Mouse (Mus musculus): ENCODE results near the gene Mms22l.
"Not testable (repeated sequence)": the region's sequence is repeated elsewhere in the genome, so short reads cannot be mapped to it uniquely, and the experiment has no call there.

The Mms22l gene

GRCm38 (mm10) chr4:24620005-24620404 is 123.8 kb downstream of the Mms22l start:
- in situ Hi-C loops (cut with MboI, MseI) = loop anchor here in 1 of 2 experiments (25.0 kb wide), 2 partner anchors 267 to 758 kb away; partner anchors contain the start of gene Ndufaf4

GRCm38 (mm10) chr4:24620440-24620839 is 124.2 kb downstream of the Mms22l start:
- in situ Hi-C loops (cut with MboI, MseI) = loop anchor here in 1 of 2 experiments (25.0 kb wide), 2 partner anchors 267 to 758 kb away; partner anchors contain the start of gene Ndufaf4

GRCm38 (mm10) chr4:24621422-24622187 is 125.4 kb downstream of the Mms22l start:
- in situ Hi-C loops (cut with MboI, MseI) = loop anchor here in 1 of 2 experiments (25.0 kb wide), 2 partner anchors 266 to 759 kb away; partner anchors contain the start of gene Ndufaf4

- in situ Hi-C loops (cut with MboI, MseI) = no loop called here
These were observed 129.8 kb downstream of the Mms22l start for GRCm38 (mm10) chr4:24625951-24626584.

GRCm38 (mm10) chr4:24626686-24627085 is 130.4 kb downstream of the Mms22l start:
- in situ Hi-C loops (cut with MboI, MseI) = no loop called here

- in situ Hi-C loops (cut with MboI, MseI) = no loop called here
These were observed 131.6 kb downstream of the Mms22l start for GRCm38 (mm10) chr4:24627871-24628270.

GRCm38 (mm10) chr4:24630430-24630829 is 134.2 kb downstream of the Mms22l start:
- in situ Hi-C loops (cut with MboI, MseI) = no loop called here

GRCm38 (mm10) chr4:24631177-24631911 is 135.1 kb downstream of the Mms22l start:
- in situ Hi-C loops (cut with MboI, MseI) = no loop called here

GRCm38 (mm10) chr4:24642306-24642705 is 146.1 kb downstream of the Mms22l start:
- in situ Hi-C loops (cut with MboI, MseI) = no loop called here

- in situ Hi-C loops (cut with MboI, MseI) = not testable (repeated sequence)
These were observed 148.5 kb downstream of the Mms22l start for GRCm38 (mm10) chr4:24644735-24645134.
